Mouse (Mus musculus): Measurements from ENCODE around the gene Ankrd36. TPM values are rescaled to one million over a fixed set of nuclear protein-coding genes. Genes with fewer than 3 reads are reported as not detected.
A peak's percentile ranks its signal among the peaks of the same experiment; 100 is the strongest.

Ankrd36 gene
- total and polyA plus RNA-seq, 2 experiments from 2014 or later, result not detected

DNA sequence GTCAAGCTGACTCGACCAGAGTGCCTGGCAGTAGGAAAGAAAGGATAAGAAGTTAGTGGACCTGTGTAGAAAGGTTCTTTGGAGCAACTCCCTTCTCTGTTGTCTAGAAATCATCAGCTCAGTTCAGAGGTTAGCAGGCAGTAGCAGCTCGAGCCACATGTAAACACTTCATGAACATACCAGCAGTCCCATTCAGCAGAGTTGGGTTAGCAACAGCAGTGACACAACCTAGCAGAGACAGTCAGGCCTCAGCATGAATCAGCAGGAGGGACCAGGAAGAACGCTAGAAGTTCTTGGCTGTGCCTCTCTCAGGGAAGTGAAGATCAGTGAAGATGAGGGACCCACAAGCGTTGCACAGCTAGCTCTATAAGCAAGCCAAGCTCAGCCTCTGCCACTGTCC lies 24.0 kb upstream of the Ankrd36 start:
- WGBS, result 74% methylated on average over 4 of the region's 4 CpGs
- no peak overlapping the region for H3K9ac ChIP-seq (replicated peaks; ENCODE audit: low read length)
- ATAC-seq (no peak), DNase-seq (ENCODE audit: low spot score) (no peak)
- no peak overlapping the region for H3K27ac ChIP-seq
- H3K4me2 ChIP-seq (ENCODE audit: low read depth, low read length), result no peak overlapping the region
- peaks cover 4% of the 10 kb centered on the region; the same call in 1 of the 2 replicates for H3K4me1 ChIP-seq (ENCODE audit: insufficient read depth, low read length)
- H3K27me3 ChIP-seq (ENCODE audit: insufficient read depth, low read length), result no peaks in the 10 kb centered on the region
- H3K36me3 ChIP-seq (ENCODE audit: insufficient read depth, low read length), result no peaks in the 10 kb centered on the region
- H3K9me3 ChIP-seq (ENCODE audit: low read length), result no peaks in the 10 kb centered on the region
- TF ChIP-seq CTCF (IDR thresholded peaks at IDR 0.05; ENCODE audit: low read depth), result no peak
- no peak overlapping the region for H3K4me3 ChIP-seq (ENCODE audit: low read length)

DNA sequence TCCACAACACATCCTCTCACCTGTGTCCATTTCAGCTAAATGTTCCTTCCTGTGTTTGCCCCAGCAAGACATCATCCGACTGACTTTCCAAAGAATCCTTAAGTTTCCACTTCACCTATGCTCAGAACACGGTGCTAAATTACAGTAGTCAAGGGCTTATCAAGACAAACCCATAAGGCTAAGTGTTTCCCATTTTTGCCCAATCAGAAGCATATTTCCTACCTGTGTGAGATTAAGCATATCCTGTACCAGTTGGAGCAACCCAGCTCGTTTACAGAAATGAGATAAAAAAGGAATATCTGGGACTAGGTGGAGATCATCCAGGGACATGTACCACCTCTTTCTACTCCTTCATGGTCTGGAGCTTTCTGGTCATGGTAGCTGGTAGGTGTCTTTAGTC lies 22.8 kb upstream of the Ankrd36 start:
- Histone ChIP-seq H3K4me2 (ENCODE audit: low read depth, low read length) (no peak overlapping the region), H3K4me3 (ENCODE audit: low read length) (no peak overlapping the region), H3K27ac (no peak overlapping the region), H3K36me3 (ENCODE audit: insufficient read depth, low read length) (no peaks in the 10 kb centered on the region), H3K4me1 (ENCODE audit: insufficient read depth, low read length) (no peaks in the 10 kb centered on the region), H3K27me3 (ENCODE audit: insufficient read depth, low read length) (no peaks in the 10 kb centered on the region), H3K9me3 (ENCODE audit: low read length) (no peaks in the 10 kb centered on the region), H3K9ac (replicated peaks; ENCODE audit: low read length) (no peak overlapping the region)
- ATAC-seq (no peak), DNase-seq (ENCODE audit: low spot score) (no peak)
- 87% methylated on average over 3 of the region's 3 CpGs for WGBS
- no peak for TF ChIP-seq CTCF (IDR thresholded peaks at IDR 0.05; ENCODE audit: low read depth)

DNA sequence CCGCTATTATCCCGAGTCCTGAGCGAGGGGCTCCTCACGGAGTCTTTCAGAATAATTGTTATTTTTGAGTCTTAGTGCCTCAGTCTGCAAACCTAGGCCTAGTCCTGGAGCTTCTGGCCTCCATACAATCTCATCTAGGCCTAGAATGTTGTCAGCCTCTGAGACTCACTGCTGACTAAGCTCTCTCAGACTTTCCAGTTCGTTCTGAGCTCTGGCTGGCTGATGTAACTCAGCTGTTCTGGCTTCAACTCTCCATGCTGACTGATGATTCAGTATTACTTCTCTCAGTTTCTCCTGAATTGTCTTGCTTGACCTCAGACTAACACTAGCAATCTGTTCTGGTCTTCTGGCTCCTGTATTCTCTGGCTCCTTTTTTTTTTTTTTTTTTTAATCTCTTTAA lies 18.1 kb upstream of the Ankrd36 start:
- Histone ChIP-seq H3K36me3 (ENCODE audit: insufficient read depth, low read length) (no peaks in the 10 kb centered on the region), H3K9me3 (ENCODE audit: low read length) (no peaks in the 10 kb centered on the region), H3K4me2 (ENCODE audit: low read depth, low read length) (no peak overlapping the region), H3K9ac (replicated peaks; ENCODE audit: low read length) (no peak overlapping the region), H3K27ac (no peak overlapping the region), H3K4me3 (ENCODE audit: low read length) (no peak overlapping the region), H3K27me3 (ENCODE audit: insufficient read depth, low read length) (no peaks in the 10 kb centered on the region), H3K4me1 (ENCODE audit: insufficient read depth, low read length) (no peaks in the 10 kb centered on the region)
- WGBS, result 91% methylated on average over 5 of the region's 5 CpGs
- no peak for ATAC-seq
- no peak for TF ChIP-seq CTCF (IDR thresholded peaks at IDR 0.05; ENCODE audit: low read depth)
- DNase-seq (ENCODE audit: low spot score), result no peak

DNA sequence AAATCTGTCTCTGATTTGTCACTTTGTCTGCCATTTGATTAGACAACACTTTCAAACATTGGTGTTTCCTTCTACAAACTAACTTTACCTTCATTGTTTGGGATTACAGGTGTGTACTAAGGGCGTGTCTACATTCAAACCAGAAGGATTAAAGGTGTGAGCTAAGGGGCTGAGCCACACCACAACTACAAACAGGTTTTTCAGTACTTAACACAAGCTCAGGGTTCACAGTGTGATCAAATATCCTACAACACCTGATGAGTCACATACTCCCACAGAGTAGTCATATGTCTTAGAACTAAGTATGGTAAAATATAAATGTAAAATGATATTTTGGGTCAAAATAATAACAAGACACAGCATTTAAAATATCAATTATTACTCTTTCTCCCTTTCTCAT lies 17.6 kb upstream of the Ankrd36 start:
- Histone ChIP-seq H3K4me3 (ENCODE audit: low read length) (no peak overlapping the region), H3K9ac (replicated peaks; ENCODE audit: low read length) (no peak overlapping the region), H3K4me2 (ENCODE audit: low read depth, low read length) (no peak overlapping the region), H3K27me3 (ENCODE audit: insufficient read depth, low read length) (no peaks in the 10 kb centered on the region), H3K27ac (no peak overlapping the region), H3K9me3 (ENCODE audit: low read length) (no peaks in the 10 kb centered on the region), H3K4me1 (ENCODE audit: insufficient read depth, low read length) (no peaks in the 10 kb centered on the region), H3K36me3 (ENCODE audit: insufficient read depth, low read length) (no peaks in the 10 kb centered on the region)
- ATAC-seq (no peak), DNase-seq (ENCODE audit: low spot score) (no peak)
- no peak for TF ChIP-seq CTCF (IDR thresholded peaks at IDR 0.05; ENCODE audit: low read depth)
- 73% methylated on average over 1 of the region's 1 CpGs for WGBS

DNA sequence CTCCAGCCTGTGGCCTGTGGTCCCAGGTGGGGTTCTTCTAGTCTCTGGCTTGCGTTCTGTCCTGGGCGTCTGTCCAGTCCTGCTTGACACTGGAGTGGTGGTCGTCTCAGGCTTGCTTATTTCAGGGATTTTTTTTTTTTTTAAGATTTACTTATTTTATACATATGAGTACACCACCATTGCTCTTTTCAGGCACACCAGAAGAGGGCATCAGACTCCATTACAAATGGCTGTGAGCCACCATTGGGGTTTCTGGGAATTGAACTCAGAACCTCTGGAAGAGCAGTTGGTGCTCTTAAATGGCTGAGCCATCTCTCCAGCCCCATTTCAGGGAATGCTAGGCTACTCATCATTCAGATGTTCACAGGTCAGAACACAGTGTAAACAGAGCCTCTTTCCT lies 9.2 kb upstream of the Ankrd36 start:
- Histone ChIP-seq H3K9ac (replicated peaks; ENCODE audit: low read length) (no peak overlapping the region), H3K27me3 (ENCODE audit: insufficient read depth, low read length) (no peaks in the 10 kb centered on the region), H3K4me2 (ENCODE audit: low read depth, low read length) (no peak overlapping the region), H3K36me3 (ENCODE audit: insufficient read depth, low read length) (no peaks in the 10 kb centered on the region), H3K4me3 (ENCODE audit: low read length) (no peak overlapping the region), H3K4me1 (ENCODE audit: insufficient read depth, low read length) (no peaks in the 10 kb centered on the region), H3K9me3 (ENCODE audit: low read length) (no peaks in the 10 kb centered on the region), H3K27ac (no peak overlapping the region)
- 69% methylated on average over 3 of the region's 3 CpGs for WGBS
- DNase-seq (ENCODE audit: low spot score), result no peak
- no peak for ATAC-seq
- TF ChIP-seq CTCF (IDR thresholded peaks at IDR 0.05; ENCODE audit: low read depth), result no peak

DNA sequence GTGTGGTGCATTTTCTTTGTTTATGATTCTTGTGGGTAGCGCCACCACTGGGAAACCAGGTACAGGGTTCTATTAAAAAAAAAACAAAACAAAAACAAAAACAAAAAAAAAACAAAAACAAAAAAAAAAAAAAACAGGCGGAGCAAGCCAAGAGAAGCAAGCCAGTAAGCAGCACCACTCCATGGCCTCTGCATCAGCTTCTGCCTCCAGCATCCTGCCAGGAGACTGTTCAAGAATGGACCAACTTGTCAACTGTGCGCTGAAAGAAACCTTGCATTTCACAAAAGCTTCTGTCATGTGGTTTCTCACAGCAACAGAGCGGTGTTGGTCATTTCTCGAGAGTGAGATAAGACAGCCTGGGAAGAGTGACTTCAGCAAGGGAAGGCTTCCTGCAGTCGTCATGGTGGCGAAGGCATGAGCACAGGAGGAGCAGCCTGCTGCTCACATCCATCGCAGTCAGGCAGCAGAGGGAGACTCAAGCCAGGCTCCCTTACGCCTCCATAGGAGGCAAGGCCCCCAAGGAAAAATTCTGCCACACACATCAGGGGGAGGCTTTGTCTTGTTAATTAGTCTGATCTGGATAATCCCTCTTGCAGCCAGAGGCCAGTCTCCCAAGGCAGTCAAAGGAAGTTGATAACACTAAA lies 6.7 kb upstream of the Ankrd36 start:
- peak; percentile 31; the same call in 1 of the 2 replicates for TF ChIP-seq CTCF (IDR thresholded peaks at IDR 0.05; ENCODE audit: low read depth)
- no peaks in the 10 kb centered on the region for H3K4me1 ChIP-seq (ENCODE audit: insufficient read depth, low read length)
- no peak overlapping the region for H3K4me3 ChIP-seq (ENCODE audit: low read length)
- no peak overlapping the region for H3K9ac ChIP-seq (replicated peaks; ENCODE audit: low read length)
- H3K27me3 ChIP-seq (ENCODE audit: insufficient read depth, low read length), result no peaks in the 10 kb centered on the region
- DNase-seq (ENCODE audit: low spot score), result peak; percentile 32
- no peak overlapping the region for H3K27ac ChIP-seq
- no peak overlapping the region for H3K4me2 ChIP-seq (ENCODE audit: low read depth, low read length)
- H3K9me3 ChIP-seq (ENCODE audit: low read length), result no peaks in the 10 kb centered on the region
- peak; percentile 62 for ATAC-seq
- H3K36me3 ChIP-seq (ENCODE audit: insufficient read depth, low read length), result no peaks in the 10 kb centered on the region
- 26% methylated on average over 9 of the region's 9 CpGs for WGBS

DNA sequence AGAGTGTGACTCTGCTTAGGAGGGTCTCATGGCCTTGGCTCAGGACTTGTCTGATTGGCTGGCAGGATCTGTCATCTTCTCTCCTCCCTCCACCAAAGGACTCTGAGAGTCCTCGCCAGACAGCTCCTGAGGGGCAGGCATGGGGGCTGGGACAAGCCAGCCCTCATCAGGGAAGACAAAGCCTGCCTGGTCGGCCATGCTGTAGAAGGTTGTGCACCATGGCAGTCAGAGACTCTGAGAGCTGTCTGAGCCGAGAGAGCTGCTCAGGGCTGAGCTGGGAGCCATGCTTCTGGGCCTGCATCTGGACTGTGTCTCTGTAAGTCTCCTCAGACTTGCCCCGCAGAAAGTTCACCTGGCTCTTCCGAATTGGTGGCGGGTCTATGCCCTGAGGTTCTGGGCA lies 5.6 kb upstream of the Ankrd36 start:
- no peak for TF ChIP-seq CTCF (IDR thresholded peaks at IDR 0.05; ENCODE audit: low read depth)
- H3K9me3 ChIP-seq (ENCODE audit: low read length), result no peaks in the 10 kb centered on the region
- WGBS, result 58% methylated on average over 6 of the region's 6 CpGs
- no peak overlapping the region for H3K4me3 ChIP-seq (ENCODE audit: low read length)
- no peaks in the 10 kb centered on the region for H3K36me3 ChIP-seq (ENCODE audit: insufficient read depth, low read length)
- H3K4me1 ChIP-seq (ENCODE audit: insufficient read depth, low read length), result no peaks in the 10 kb centered on the region
- no peak for DNase-seq (ENCODE audit: low spot score)
- no peaks in the 10 kb centered on the region for H3K27me3 ChIP-seq (ENCODE audit: insufficient read depth, low read length)
- no peak overlapping the region for H3K9ac ChIP-seq (replicated peaks; ENCODE audit: low read length)
- no peak for ATAC-seq
- H3K4me2 ChIP-seq (ENCODE audit: low read depth, low read length), result no peak overlapping the region
- no peak overlapping the region for H3K27ac ChIP-seq
